Comparison of ENCODE assay signal across 12 mouse cellular contexts in the genomic region with DNA sequence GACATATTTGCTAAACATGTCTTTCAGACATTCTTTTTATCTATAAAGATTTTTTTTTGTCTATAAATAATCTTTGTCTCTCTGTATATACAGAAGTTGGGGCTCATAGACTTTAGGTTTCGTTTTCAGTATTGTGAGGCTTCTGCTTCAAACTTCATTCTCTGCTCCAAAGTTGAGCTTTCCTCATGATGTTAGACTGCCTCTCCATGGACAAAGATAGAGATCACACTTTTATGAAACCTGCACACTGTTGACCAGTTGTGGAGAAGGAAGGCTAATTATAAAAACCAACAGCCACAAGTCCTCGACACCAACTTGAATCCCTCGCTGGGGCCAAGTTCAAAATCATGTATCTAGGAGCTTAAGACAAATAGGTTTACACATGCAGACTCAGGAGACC.
DNase-seq lines count a peak whose midpoint lies in the region; ATAC-seq and TF ChIP-seq lines count a peak whose summit lies in the region.
"Had no signal": no experiment of that assay in that cellular context is flagged by ENCODE, and none has a peak within 500 bp of the region (broad histone marks: within the 10 kb centered on the region; RNA-seq: fewer than 3 reads in every experiment).

No protein-coding gene starts in this region.

- peak; percentile 53 for TF ChIP-seq CTCF in kidney, postnatal 0 days (IDR thresholded peaks at IDR 0.05; ENCODE audit: low read depth)

- no peak overlapping the region for H3K4me3 ChIP-seq in forebrain, embryonic 16.5 days (replicated peaks; ENCODE audit: low read length)
- H3K4me3 ChIP-seq in forebrain, embryonic 10.5 days: no peak overlapping the region
- H3K4me3 ChIP-seq in kidney, postnatal 0 days (replicated peaks; ENCODE audit: low read depth, low read length): no peak overlapping the region
- H3K4me3 ChIP-seq: limb, embryonic 12.5 days; neural tube, embryonic 12.5 days had no signal

- 0 out of 2 replicates have a peak, but pooled peaks have one; percentile 40 for ATAC-seq in forebrain, embryonic 16.5 days
- no peak for ATAC-seq in kidney, postnatal 0 days (replicated peaks; ENCODE audit: low FRiP score, low read depth)
- ATAC-seq: liver, postnatal 0 days had no signal

- H3K27me3 ChIP-seq in forebrain, embryonic 16.5 days (replicated peaks; ENCODE audit: control insufficient read depth, insufficient read depth, low read length): no peaks in the 10 kb centered on the region
- H3K27me3 ChIP-seq in forebrain, embryonic 10.5 days (ENCODE audit: poor library complexity, severe bottlenecking): no peaks in the 10 kb centered on the region
- H3K27me3 ChIP-seq in kidney, postnatal 0 days (ENCODE audit: insufficient read depth, low read length): no peaks in the 10 kb centered on the region
- H3K27me3 ChIP-seq: limb, embryonic 12.5 days; neural tube, embryonic 12.5 days had no signal

- H3K4me1 ChIP-seq in forebrain, embryonic 16.5 days (replicated peaks; ENCODE audit: control insufficient read depth, insufficient read depth, low read length): no peaks in the 10 kb centered on the region
- H3K4me1 ChIP-seq in forebrain, embryonic 10.5 days: no peaks in the 10 kb centered on the region
- no peaks in the 10 kb centered on the region for H3K4me1 ChIP-seq in kidney, postnatal 0 days (replicated peaks; ENCODE audit: insufficient read depth, low read length)
- H3K4me1 ChIP-seq: limb, embryonic 12.5 days; neural tube, embryonic 12.5 days had no signal

- 75% methylated on average over 3 of the region's 3 CpGs for WGBS in forebrain, embryonic 16.5 days
- 84% methylated on average over 3 of the region's 3 CpGs for WGBS in forebrain, embryonic 10.5 days
- WGBS in kidney, postnatal 0 days: 76% methylated on average over 3 of the region's 3 CpGs

- no peak overlapping the region for H3K9ac ChIP-seq in forebrain, embryonic 16.5 days (replicated peaks; ENCODE audit: low read depth, low read length)
- no peak overlapping the region for H3K9ac ChIP-seq in kidney, postnatal 0 days (ENCODE audit: low read depth, low read length)
- H3K9ac ChIP-seq: limb, embryonic 12.5 days; liver, postnatal 0 days; neural tube, embryonic 12.5 days had no signal

- no peak for DNase-seq in forebrain, embryonic 10.5 days (ENCODE audit: extremely low spot score, low spot score)
- DNase-seq in kidney, postnatal 0 days (ENCODE audit: low spot score): peak; percentile 24
- DNase-seq in kidney, postnatal 36 days: no peak
- peak; percentile 2 for DNase-seq in retina, adult 2 months (ENCODE audit: low read depth, low spot score)
- no peak for DNase-seq in retina, embryonic 14.5 days (ENCODE audit: low spot score)
- peak; percentile 13 for DNase-seq in retina, postnatal 1 day
- no peak for DNase-seq in natural killer cell, adult 2 months (ENCODE audit: low spot score in 2 of 2)
- DNase-seq: kidney, postnatal 10 days; liver, postnatal 0 days had no signal

- no peaks in the 10 kb centered on the region for H3K9me3 ChIP-seq in forebrain, embryonic 16.5 days (ENCODE audit: control insufficient read depth, low read length)
- no peaks in the 10 kb centered on the region for H3K9me3 ChIP-seq in forebrain, embryonic 10.5 days
- no peaks in the 10 kb centered on the region for H3K9me3 ChIP-seq in kidney, postnatal 0 days (replicated peaks; ENCODE audit: low read length)
- H3K9me3 ChIP-seq: limb, embryonic 12.5 days; neural tube, embryonic 12.5 days had no signal

- H3K36me3 ChIP-seq in forebrain, embryonic 16.5 days (ENCODE audit: control insufficient read depth, insufficient read depth): no peaks in the 10 kb centered on the region
- no peaks in the 10 kb centered on the region for H3K36me3 ChIP-seq in forebrain, embryonic 10.5 days (replicated peaks)
- no peaks in the 10 kb centered on the region for H3K36me3 ChIP-seq in kidney, postnatal 0 days (ENCODE audit: insufficient read depth, low read length)
- H3K36me3 ChIP-seq: limb, embryonic 12.5 days; neural tube, embryonic 12.5 days had no signal

- no peak overlapping the region for H3K4me2 ChIP-seq in forebrain, embryonic 16.5 days (ENCODE audit: low read length)
- H3K4me2 ChIP-seq in kidney, postnatal 0 days (ENCODE audit: low read length): no peak overlapping the region
- H3K4me2 ChIP-seq: limb, embryonic 12.5 days; neural tube, embryonic 12.5 days had no signal

- H3K27ac ChIP-seq in forebrain, embryonic 16.5 days (ENCODE audit: low read length): no peak overlapping the region
- no peak overlapping the region for H3K27ac ChIP-seq in forebrain, embryonic 10.5 days
- H3K27ac ChIP-seq in kidney, postnatal 0 days: no peak overlapping the region
- H3K27ac ChIP-seq: limb, embryonic 12.5 days; neural tube, embryonic 12.5 days had no signal

Comparison
In these comparisons a context has a peak if more than half of its experiments do, and no peak if none do; other contexts are left out.
1. DNase-seq: peak in kidney, postnatal 0 days (single experiment), retina, adult 2 months (single experiment) and retina, postnatal 1 day (single experiment); none in forebrain, embryonic 10.5 days (single experiment), kidney, postnatal 36 days (0 of 2), retina, embryonic 14.5 days (single experiment) and natural killer cell, adult 2 months (0 of 2).